In the genomic region with DNA sequence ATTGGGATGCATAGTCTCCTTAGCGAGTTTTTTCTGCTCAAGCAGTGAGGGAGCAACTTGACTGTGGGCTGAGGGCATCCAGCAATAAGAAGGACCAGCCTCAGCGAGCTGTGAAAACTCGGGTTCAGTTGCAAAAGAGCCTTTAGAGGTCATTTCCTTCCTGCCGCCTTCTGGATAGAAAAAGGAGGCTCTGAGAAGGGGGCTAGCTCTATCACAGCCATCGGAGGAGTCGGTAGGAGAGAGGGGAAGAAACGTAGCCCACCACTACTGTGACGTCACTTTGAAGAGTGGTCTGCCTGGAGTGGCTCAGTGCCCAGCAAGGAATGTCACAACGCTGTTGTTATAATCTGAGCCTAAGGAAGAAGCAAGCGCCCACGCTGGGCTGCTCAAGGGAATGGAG, we compare ENCODE assay signal across 20 mouse cellular contexts. TPM values are rescaled to one million over a fixed set of nuclear protein-coding genes. Genes with fewer than 3 reads are reported as not detected.
DNase-seq lines count a peak whose midpoint lies in the region; ATAC-seq and TF ChIP-seq lines count a peak whose summit lies in the region.
"Had no signal": no experiment of that assay in that cellular context is flagged by ENCODE, and none has a peak within 500 bp of the region (broad histone marks: within the 10 kb centered on the region; RNA-seq: fewer than 3 reads in every experiment).

No protein-coding gene starts in this region.

- DNase-seq in gastrocnemius, adult 2 months = no peak
- no peak for DNase-seq in gastrocnemius, adult 18-20 months (ENCODE audit: low spot score)
- DNase-seq in heart, postnatal 0 days (ENCODE audit: low spot score) = no peak
- no peak for DNase-seq in lung, postnatal 0 days (ENCODE audit: low spot score)
- DNase-seq in lung, postnatal 25 days (ENCODE audit: low spot score) = no peak
- DNase-seq: cerebellum, adult 11 months; cerebellum, adult 9-11 months; forebrain, postnatal 0 days; right cerebral cortex, adult 18-20 months; right cerebral cortex, postnatal 4 days; thymus, adult 18-20 months had no signal

- no peak for TF ChIP-seq EP300 in heart, postnatal 0 days (IDR thresholded peaks at IDR 0.05; ENCODE audit: low read depth)
- TF ChIP-seq EP300 in lung, postnatal 0 days (IDR thresholded peaks at IDR 0.05) = no peak

- 47% methylated on average over 11 of the region's 11 CpGs for WGBS in heart, postnatal 0 days
- 66% methylated on average over 11 of the region's 11 CpGs for WGBS in heart, embryonic 11.5 days (ENCODE audit: insufficient replicate concordance)
- WGBS in lung, postnatal 0 days = 44% methylated on average over 11 of the region's 11 CpGs
- 79% methylated on average over 11 of the region's 11 CpGs for WGBS in midbrain, embryonic 16.5 days

- no peaks in the 10 kb centered on the region for H3K27me3 ChIP-seq in heart, postnatal 0 days (ENCODE audit: control insufficient read depth, insufficient read depth, low read length)
- H3K27me3 ChIP-seq in heart, embryonic 11.5 days (ENCODE audit: control insufficient read depth, insufficient read depth, low read length) = no peaks in the 10 kb centered on the region
- H3K27me3 ChIP-seq in lung, postnatal 0 days (replicated peaks; ENCODE audit: insufficient read depth, low read length) = no peaks in the 10 kb centered on the region
- no peaks in the 10 kb centered on the region for H3K27me3 ChIP-seq in megakaryocyte, embryonic 14.5 days (replicated peaks)
- no peaks in the 10 kb centered on the region for H3K27me3 ChIP-seq in midbrain, embryonic 16.5 days (ENCODE audit: control insufficient read depth, insufficient read depth, low read depth, low read length)
- H3K27me3 ChIP-seq: hindbrain, embryonic 12.5 days; neural tube, embryonic 15.5 days had no signal

- H3K36me3 ChIP-seq in heart, postnatal 0 days (replicated peaks; ENCODE audit: control insufficient read depth, insufficient read depth, low read length) = no peaks in the 10 kb centered on the region
- H3K36me3 ChIP-seq in heart, embryonic 11.5 days (ENCODE audit: control insufficient read depth, insufficient read depth, low read length) = no peaks in the 10 kb centered on the region
- no peaks in the 10 kb centered on the region for H3K36me3 ChIP-seq in lung, postnatal 0 days (ENCODE audit: insufficient read depth, low read length)
- peaks cover 95% of the 10 kb centered on the region for H3K36me3 ChIP-seq in megakaryocyte, embryonic 14.5 days (replicated peaks; ENCODE audit: low read length)
- H3K36me3 ChIP-seq in midbrain, embryonic 16.5 days (ENCODE audit: control insufficient read depth, insufficient read depth, low read length) = no peaks in the 10 kb centered on the region
- H3K36me3 ChIP-seq: embryonic facial prominence, embryonic 10.5 days; hindbrain, embryonic 12.5 days; limb, embryonic 10.5 days; neural tube, embryonic 15.5 days had no signal

- TF ChIP-seq CTCF in gastrocnemius, adult 2 months (IDR thresholded peaks at IDR 0.05) = no peak
- TF ChIP-seq CTCF in heart, postnatal 0 days (IDR thresholded peaks at IDR 0.05; ENCODE audit: low read depth) = no peak
- no peak for TF ChIP-seq CTCF in lung, postnatal 0 days (IDR thresholded peaks at IDR 0.05)

- H3K4me1 ChIP-seq in heart, postnatal 0 days (ENCODE audit: control insufficient read depth, insufficient read depth) = peaks cover 19% of the 10 kb centered on the region
- peaks cover 3% of the 10 kb centered on the region; the same call in 1 of the 2 replicates for H3K4me1 ChIP-seq in heart, embryonic 11.5 days (ENCODE audit: control insufficient read depth, insufficient read depth, low read length)
- H3K4me1 ChIP-seq in lung, postnatal 0 days (ENCODE audit: insufficient read depth, low read depth, low read length) = no peaks in the 10 kb centered on the region; the same call in 1 of the 2 replicates
- peaks cover 97% of the 10 kb centered on the region for H3K4me1 ChIP-seq in megakaryocyte, embryonic 14.5 days
- H3K4me1 ChIP-seq in midbrain, embryonic 16.5 days (ENCODE audit: control insufficient read depth, insufficient read depth, low read length) = no peaks in the 10 kb centered on the region

- ATAC-seq in heart, postnatal 0 days (ENCODE audit: insufficient read depth, low read depth) = no peak
- ATAC-seq in heart, embryonic 11.5 days (replicated peaks; ENCODE audit: insufficient number of reproducible peaks, low FRiP score, low TSS enrichment) = no peak
- 0 out of 2 replicates have a peak, but pooled peaks have one; percentile 13 for ATAC-seq in lung, postnatal 0 days
- no peak for ATAC-seq in midbrain, embryonic 16.5 days
- ATAC-seq: forebrain, postnatal 0 days had no signal

- H3K4me2 ChIP-seq in heart, postnatal 0 days (ENCODE audit: low read depth, low read length) = no peak overlapping the region
- H3K4me2 ChIP-seq in heart, embryonic 11.5 days = no peak overlapping the region
- H3K4me2 ChIP-seq in lung, postnatal 0 days (replicated peaks; ENCODE audit: low read depth, low read length) = 0 out of 2 replicates have a peak overlapping the region, but pooled peaks have one; percentile 4
- H3K4me2 ChIP-seq in midbrain, embryonic 16.5 days (ENCODE audit: low read length) = no peak overlapping the region
- H3K4me2 ChIP-seq: hindbrain, embryonic 12.5 days; midbrain, embryonic 11.5 days; neural tube, embryonic 15.5 days had no signal

- H3K9me3 ChIP-seq in heart, postnatal 0 days (replicated peaks; ENCODE audit: control insufficient read depth, low read length) = no peaks in the 10 kb centered on the region
- H3K9me3 ChIP-seq in heart, embryonic 11.5 days (replicated peaks; ENCODE audit: control insufficient read depth, low read length) = no peaks in the 10 kb centered on the region
- no peaks in the 10 kb centered on the region for H3K9me3 ChIP-seq in lung, postnatal 0 days (ENCODE audit: low read length)
- H3K9me3 ChIP-seq in megakaryocyte, embryonic 14.5 days = no peaks in the 10 kb centered on the region
- H3K9me3 ChIP-seq in midbrain, embryonic 16.5 days (replicated peaks; ENCODE audit: control insufficient read depth, low read length, poor library complexity, severe bottlenecking) = no peaks in the 10 kb centered on the region
- H3K9me3 ChIP-seq: embryonic facial prominence, embryonic 10.5 days; hindbrain, embryonic 12.5 days; limb, embryonic 10.5 days; neural tube, embryonic 15.5 days had no signal

- no peak overlapping the region for H3K9ac ChIP-seq in heart, postnatal 0 days (replicated peaks; ENCODE audit: low read depth, low read length)
- H3K9ac ChIP-seq in heart, embryonic 11.5 days (ENCODE audit: low read depth, low read length) = no peak overlapping the region
- H3K9ac ChIP-seq in lung, postnatal 0 days (replicated peaks; ENCODE audit: low read depth) = no peak overlapping the region
- H3K9ac ChIP-seq in midbrain, embryonic 16.5 days (ENCODE audit: low read depth, low read length) = no peak overlapping the region
- H3K9ac ChIP-seq: forebrain, postnatal 0 days; hindbrain, embryonic 12.5 days; neural tube, embryonic 15.5 days had no signal

- H3K4me3 ChIP-seq in gastrocnemius, adult 2 months = no peak overlapping the region
- no peak overlapping the region for H3K4me3 ChIP-seq in heart, postnatal 0 days (ENCODE audit: low read depth, low read length)
- H3K4me3 ChIP-seq in heart, embryonic 11.5 days (ENCODE audit: low read depth, low read length) = no peak overlapping the region
- no peak overlapping the region for H3K4me3 ChIP-seq in lung, postnatal 0 days (ENCODE audit: low read depth, low read length)
- H3K4me3 ChIP-seq in megakaryocyte, embryonic 14.5 days (replicated peaks) = peak overlapping the region; percentile 85
- H3K4me3 ChIP-seq in midbrain, embryonic 16.5 days (ENCODE audit: low read depth, low read length) = no peak overlapping the region
- H3K4me3 ChIP-seq: embryonic facial prominence, embryonic 10.5 days; hindbrain, embryonic 12.5 days; limb, embryonic 10.5 days; neural tube, embryonic 15.5 days had no signal

- peak overlapping the region; percentile 38; the same call in 1 of the 2 replicates for H3K27ac ChIP-seq in gastrocnemius, adult 2 months
- peak overlapping the region; percentile 50; the same call in 1 of the 2 replicates for H3K27ac ChIP-seq in heart, postnatal 0 days (ENCODE audit: low read depth)
- H3K27ac ChIP-seq in heart, embryonic 11.5 days (ENCODE audit: low read depth, low read length) = no peak overlapping the region
- peak overlapping the region; percentile 20; the same call in 1 of the 2 replicates for H3K27ac ChIP-seq in lung, postnatal 0 days (ENCODE audit: low read length)
- H3K27ac ChIP-seq in midbrain, embryonic 16.5 days (ENCODE audit: low read length) = no peak overlapping the region
- H3K27ac ChIP-seq: embryonic facial prominence, embryonic 10.5 days; hindbrain, embryonic 12.5 days; kidney, postnatal 0 days; limb, embryonic 10.5 days; neural tube, embryonic 15.5 days had no signal

- intact Hi-C loops in gastrocnemius, adult 2 months (cut with DNase I) = no loop called here

RNA-seq across cellular contexts. Expression of gene Adora2a, which starts 10.4 kb away (rescaled TPM):
- under 1 TPM; 0.92 to 0.98 TPM for total RNA-seq in gastrocnemius, adult 2 months (2021)
- total RNA-seq in gastrocnemius, adult 18-20 months (2021) = 1 to 10 TPM in 1 of 2 experiments, under 1 TPM in 1; 0.96 to 1.6 TPM
- 15.8 and 51.3 TPM in 2 replicates for total RNA-seq in heart, postnatal 0 days (2014; rRNA removed; ENCODE audit: low replicate concordance)
- 3.6 and 4.4 TPM in 2 replicates for polyA plus RNA-seq in heart, postnatal 0 days (2015; fragmentation: Nextera tagmentation; extraction: Ambion mirVana)
- 3.3 and 4.8 TPM in 2 replicates for polyA plus RNA-seq in heart, embryonic 11.5 days (2014; fragmentation: Nextera tagmentation; extraction: Ambion mirVana)
- polyA plus RNA-seq in lung, postnatal 0 days (2015; fragmentation: Nextera tagmentation; extraction: Ambion mirVana) = 4.3 and 5.4 TPM in 2 replicates
- polyA plus RNA-seq in megakaryocyte, embryonic 14.5 days (2012; ENCODE audit: insufficient read depth, low replicate concordance) = 10.7 and 16.9 TPM in 2 replicates
- 3.7 and 3.8 TPM in 2 replicates for polyA plus RNA-seq in midbrain, embryonic 16.5 days (2015; fragmentation: Nextera tagmentation; extraction: Ambion mirVana)

Comparison
In these comparisons a context has a peak if more than half of its experiments do, and no peak if none do; other contexts are left out.
1. H3K27ac ChIP-seq: peak in gastrocnemius, adult 2 months (single experiment), heart, postnatal 0 days (single experiment) and lung, postnatal 0 days (single experiment); none in heart, embryonic 11.5 days (single experiment) and midbrain, embryonic 16.5 days (single experiment).